Mouse (Mus musculus) testis, adult 2 months (tissue): Measurements from ENCODE around the gene Amdhd1.

Experiments used
- CTCF ChIP-seq: fragments of 200-500 bp; IDR thresholded peaks from 2 replicates; pipeline ENCODE4 v1.5.1; 2012; ENCODE audit warnings: low read depth, mild to moderate bottlenecking, inconsistent platforms, low read length, moderate library complexity; ENCODE audit not compliant: control insufficient read depth, insufficient read depth, insufficient replicate concordance
- POLR2A ChIP-seq: fragments of 200-500 bp; IDR thresholded peaks from 2 replicates; pipeline ENCODE4 v1.6.1; 2012; ENCODE audit warnings: low read depth, mild to moderate bottlenecking, inconsistent platforms, low read length, moderate library complexity; ENCODE audit not compliant: control insufficient read depth

GRCm38 (mm10) chr10:93567066-93567465, 27.2 kb upstream of the Amdhd1 start:
- no peak for TF ChIP-seq CTCF
- TF ChIP-seq POLR2A = no peak
